Mouse (Mus musculus): ENCODE results near the gene Nphp3.

DNA sequence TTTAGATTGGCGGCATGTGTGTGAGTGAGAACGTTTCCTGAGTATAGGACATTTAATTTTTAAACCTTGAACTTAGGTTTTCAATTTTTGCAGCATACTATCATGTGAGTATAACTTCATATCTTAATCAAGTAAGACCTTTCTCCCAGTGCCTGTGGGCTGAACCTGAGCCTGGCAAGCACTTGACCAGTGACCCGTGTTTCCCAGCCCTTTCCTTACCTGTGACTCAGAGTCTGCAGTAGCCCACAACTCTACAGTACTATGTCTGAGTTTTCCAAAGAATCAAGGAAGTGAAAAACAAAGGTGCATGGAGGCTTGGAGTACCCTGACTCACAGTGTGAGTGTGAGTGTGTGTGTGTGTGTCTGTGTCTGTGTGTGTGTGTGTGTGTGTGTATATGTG is 77.7 kb downstream of the Nphp3 start:
- no peak for TF ChIP-seq CTCF (IDR thresholded peaks at IDR 0.05)
- no peak for TF ChIP-seq EP300 (IDR thresholded peaks at IDR 0.05)
